Mouse (Mus musculus): ENCODE measurements around the gene Tldc1.
A peak's percentile ranks its signal among the peaks of the same experiment; 100 is the strongest.

Gene Tldc1

GRCm38 (mm10) chr8:119778263-119778662 lies at the start of gene Tldc1:
Gene Tldc1, minus strand, starts transcription at chr8:119778416.
- peak; percentile 99 for DNase-seq

GRCm38 (mm10) chr8:119827721-119828153 lies 49.5 kb upstream of the Tldc1 start:
- no peak for DNase-seq

- no peak for DNase-seq
Observed at GRCm38 (mm10) chr8:119826982-119827381, 48.8 kb upstream of the Tldc1 start.

GRCm38 (mm10) chr8:119825950-119826730 lies 47.9 kb upstream of the Tldc1 start:
- DNase-seq, result no peak

- DNase-seq, result no peak
Observed at GRCm38 (mm10) chr8:119824809-119825273, 46.6 kb upstream of the Tldc1 start.

GRCm38 (mm10) chr8:119824100-119824499 lies 45.9 kb upstream of the Tldc1 start:
- DNase-seq, result peak; percentile 55

GRCm38 (mm10) chr8:119823278-119823677 lies 45.1 kb upstream of the Tldc1 start:
- DNase-seq, result no peak

- no peak for DNase-seq
Observed at GRCm38 (mm10) chr8:119821691-119822090, 43.5 kb upstream of the Tldc1 start.

- DNase-seq, result no peak
Observed at GRCm38 (mm10) chr8:119819976-119820375, 41.8 kb upstream of the Tldc1 start.

GRCm38 (mm10) chr8:119819316-119819715 lies 41.1 kb upstream of the Tldc1 start:
- DNase-seq, result no peak

GRCm38 (mm10) chr8:119817446-119817845 lies 39.2 kb upstream of the Tldc1 start:
- no peak for DNase-seq

- no peak for DNase-seq
Observed at GRCm38 (mm10) chr8:119816219-119816618, 38.0 kb upstream of the Tldc1 start.

GRCm38 (mm10) chr8:119812650-119813431 lies 34.6 kb upstream of the Tldc1 start:
- no peak for DNase-seq

- no peak for DNase-seq
Observed at GRCm38 (mm10) chr8:119811925-119812324, 33.7 kb upstream of the Tldc1 start.

GRCm38 (mm10) chr8:119810953-119811499 lies 32.8 kb upstream of the Tldc1 start:
- no peak for DNase-seq

GRCm38 (mm10) chr8:119810127-119810868 lies 32.1 kb upstream of the Tldc1 start:
- DNase-seq, result peak; percentile 73

GRCm38 (mm10) chr8:119809620-119810019 lies 31.4 kb upstream of the Tldc1 start:
- DNase-seq, result no peak

GRCm38 (mm10) chr8:119807687-119808086 lies 29.5 kb upstream of the Tldc1 start:
- no peak for DNase-seq

GRCm38 (mm10) chr8:119806422-119807263 lies 28.4 kb upstream of the Tldc1 start:
- peak; percentile 70 for DNase-seq

- DNase-seq, result no peak
Observed at GRCm38 (mm10) chr8:119805275-119805674, 27.1 kb upstream of the Tldc1 start.

GRCm38 (mm10) chr8:119802592-119802991 lies 24.4 kb upstream of the Tldc1 start:
- peak; percentile 42 for DNase-seq

GRCm38 (mm10) chr8:119801168-119801567 lies 23.0 kb upstream of the Tldc1 start:
- peak; percentile 65 for DNase-seq
